Mouse (Mus musculus): Measurements from ENCODE around the gene 4921524J17Rik. TPM values are rescaled to one million over a fixed set of nuclear protein-coding genes. Genes with fewer than 3 reads are reported as not detected.

Gene 4921524J17Rik
- total RNA-seq (2021) = 10 to 100 TPM; 18.1 to 19.4 TPM
- long read RNA-seq, experiment 1, transcript 4921524J17Rik-201 (4 exons, 1,587 nt) = major isoform, 30 of 30 reads
- long read RNA-seq, experiment 1, partial matches to known transcripts = 0 of 30 reads
- long read RNA-seq, experiment 1, other reads (novel, unspliced or antisense) = 0 of 30 reads
- long read RNA-seq, experiment 2, transcript 4921524J17Rik-201 (4 exons, 1,587 nt) = major isoform, 9 of 10 reads
- long read RNA-seq, experiment 2, partial matches to known transcripts = 1 of 10 reads
- long read RNA-seq, experiment 2, other reads (novel, unspliced or antisense) = 0 of 10 reads

DNA sequence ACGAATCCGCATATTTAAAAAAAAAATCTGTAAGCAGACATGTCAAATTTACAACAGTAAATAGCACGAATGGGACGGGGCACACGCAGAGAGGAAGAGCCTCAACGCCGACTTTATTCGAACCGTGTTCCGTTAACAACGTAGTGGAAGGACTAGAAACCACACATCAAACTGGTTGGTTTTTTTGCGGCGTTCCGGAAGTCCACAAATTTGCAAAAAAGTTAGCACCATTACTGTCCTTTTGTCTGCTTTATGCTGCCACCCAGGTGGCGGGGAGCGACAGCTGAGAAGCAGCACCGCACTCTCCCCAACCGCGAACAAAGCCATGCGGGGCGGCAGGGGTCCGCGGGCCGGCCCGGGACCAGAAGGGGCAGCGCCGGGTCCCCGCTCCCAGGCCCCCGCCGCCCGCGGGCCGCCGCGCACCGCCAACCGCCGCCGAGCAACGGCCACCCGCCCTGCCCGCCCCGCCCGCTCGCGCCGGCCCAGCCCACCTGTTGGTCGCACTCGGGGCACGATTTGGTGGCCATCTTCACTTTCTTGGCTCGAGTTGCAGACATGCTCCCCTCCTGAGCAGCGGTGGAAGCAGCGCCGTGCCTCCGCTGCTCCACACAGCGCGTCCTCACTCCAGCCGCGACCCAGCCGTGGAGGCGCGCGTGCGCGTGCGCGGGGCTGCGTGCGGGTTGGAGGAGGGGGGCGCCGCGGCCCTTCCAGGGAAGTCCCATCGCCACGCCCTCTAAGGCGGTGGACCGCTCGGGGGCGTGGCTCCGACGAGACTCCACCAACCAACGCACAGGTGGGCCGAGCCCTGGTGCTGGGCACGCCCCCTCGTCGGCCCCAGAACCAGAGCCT, at the start of gene 4921524J17Rik:
Gene 4921524J17Rik, minus strand, starts transcription at position 666 of the 849 bp plus-strand sequence.
- DNase-seq = peak; percentile 95 to 98

DNA sequence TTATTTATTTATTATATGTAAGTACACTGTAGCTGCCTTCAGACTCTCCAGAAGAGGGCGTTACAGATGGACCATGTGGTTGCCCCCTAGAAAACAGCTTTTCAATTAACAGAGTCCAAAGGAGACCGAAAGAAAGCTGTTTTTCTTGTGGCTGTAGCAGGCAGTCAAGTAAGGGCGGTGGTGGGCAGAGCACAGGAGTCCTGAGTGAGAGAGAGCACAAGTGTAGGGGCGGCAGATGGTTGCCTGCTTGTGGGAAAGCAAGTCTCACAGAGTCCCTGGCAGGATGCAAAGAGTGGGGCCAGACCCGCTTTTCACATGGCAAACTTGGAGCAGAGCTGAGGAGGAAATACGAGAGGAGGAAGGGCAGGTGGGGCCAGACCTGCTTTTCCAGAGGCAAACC, 49.8 kb upstream of the 4921524J17Rik start:
- no peak for DNase-seq

DNA sequence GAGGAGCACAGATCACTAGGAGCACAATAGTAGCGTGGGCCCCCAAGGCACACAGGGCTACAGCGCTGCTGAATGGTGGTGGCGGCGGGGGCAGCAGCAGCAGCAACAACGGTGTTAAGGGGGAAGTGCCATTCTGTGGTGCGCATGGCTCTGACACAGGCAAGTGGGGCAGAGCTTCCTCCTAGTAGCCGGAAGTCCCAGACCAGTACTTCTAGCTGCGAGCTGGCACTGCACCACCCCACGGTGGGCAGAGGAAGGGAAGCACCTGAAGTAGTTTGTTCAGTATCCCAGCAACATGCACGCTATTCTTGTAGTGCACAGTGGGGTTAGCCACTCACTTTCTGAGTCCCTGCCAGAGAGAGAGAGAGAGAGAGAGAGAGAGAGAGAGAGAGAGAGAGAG, 49.3 kb upstream of the 4921524J17Rik start:
- DNase-seq = peak; percentile 29 to 39

DNA sequence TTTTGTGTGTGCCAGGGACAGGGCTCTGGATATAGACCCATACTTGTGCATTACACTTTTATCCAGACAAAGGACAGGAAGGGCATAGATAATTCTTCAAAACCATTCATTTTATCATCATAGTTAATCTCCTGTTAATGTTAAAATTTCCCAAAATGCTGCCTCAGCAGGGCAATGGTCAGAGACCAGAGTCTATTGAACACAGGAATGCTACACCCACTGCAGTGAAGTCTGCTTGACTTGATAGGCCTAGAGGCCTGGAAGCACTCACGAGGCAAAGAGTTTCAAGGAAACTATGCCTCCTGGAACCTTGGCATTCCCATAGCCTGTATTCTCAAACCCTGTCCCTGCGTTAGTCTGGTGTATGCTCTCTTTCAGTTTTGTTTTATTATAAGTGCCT, 47.1 kb upstream of the 4921524J17Rik start:
- DNase-seq = no peak

DNA sequence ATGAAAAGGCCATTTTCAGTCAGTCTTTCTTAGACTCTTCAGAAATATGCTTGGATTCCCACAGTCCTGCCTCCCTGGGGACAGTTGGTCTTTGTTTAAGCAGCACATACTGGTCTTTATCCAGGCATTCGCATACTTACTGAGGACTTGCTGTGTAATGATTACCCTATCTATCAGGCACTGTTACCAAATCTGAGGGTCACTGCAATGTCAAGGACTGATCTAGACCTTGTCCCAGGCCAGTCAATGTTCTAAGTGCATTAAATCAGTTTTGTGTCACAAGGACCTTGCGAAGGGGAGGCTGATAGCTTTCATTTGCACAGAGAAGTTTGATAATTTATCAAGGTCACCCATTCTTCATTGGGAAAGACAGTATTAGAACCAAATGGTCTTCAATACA, 45.8 kb upstream of the 4921524J17Rik start:
- no peak for DNase-seq

DNA sequence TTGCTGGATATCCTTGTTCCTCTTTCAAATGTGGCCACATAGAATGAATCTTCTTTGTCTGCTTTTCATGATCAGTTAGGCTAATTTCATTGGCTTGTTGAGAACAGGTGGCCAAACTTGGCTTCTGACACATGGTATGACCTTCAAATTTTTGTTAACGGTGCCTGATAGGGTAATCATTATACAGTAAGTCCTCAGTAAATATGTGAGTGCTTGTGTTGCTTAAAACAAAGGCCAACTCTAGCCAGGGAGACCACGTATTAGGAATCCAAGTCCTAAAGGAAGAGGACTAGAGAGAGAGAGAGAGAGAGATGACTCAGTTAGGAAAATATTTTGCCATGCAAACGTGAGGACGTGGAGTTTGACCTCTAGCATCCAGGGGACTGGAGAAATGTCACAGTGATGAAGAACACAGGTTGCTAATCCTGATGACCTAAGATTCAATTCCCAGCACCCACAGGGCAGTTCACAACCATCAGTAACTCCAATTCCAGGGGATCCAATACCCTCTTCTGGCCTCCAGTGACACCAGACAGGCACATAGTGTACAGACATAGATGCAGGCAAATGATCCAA, 44.4 kb upstream of the 4921524J17Rik start:
- no peak for DNase-seq

DNA sequence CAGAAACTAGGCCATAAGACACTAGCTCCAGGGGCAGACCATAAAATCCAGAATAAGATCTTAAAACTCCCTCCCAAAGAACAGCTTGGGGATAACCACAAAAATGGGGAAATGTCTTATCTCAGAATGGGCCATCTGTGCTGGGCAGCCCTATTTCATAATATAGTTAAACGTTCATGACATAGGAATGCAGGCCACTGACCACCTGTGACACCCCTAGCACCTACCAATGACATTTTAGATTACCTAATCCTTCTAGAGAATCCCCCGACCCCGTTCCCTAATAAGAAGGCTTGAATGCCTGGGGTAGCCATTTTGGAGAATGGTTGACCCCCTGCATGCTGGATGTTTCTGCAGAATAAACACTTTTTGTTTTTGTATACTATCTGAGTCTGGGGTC, 42.3 kb upstream of the 4921524J17Rik start:
- DNase-seq = no peak

DNA sequence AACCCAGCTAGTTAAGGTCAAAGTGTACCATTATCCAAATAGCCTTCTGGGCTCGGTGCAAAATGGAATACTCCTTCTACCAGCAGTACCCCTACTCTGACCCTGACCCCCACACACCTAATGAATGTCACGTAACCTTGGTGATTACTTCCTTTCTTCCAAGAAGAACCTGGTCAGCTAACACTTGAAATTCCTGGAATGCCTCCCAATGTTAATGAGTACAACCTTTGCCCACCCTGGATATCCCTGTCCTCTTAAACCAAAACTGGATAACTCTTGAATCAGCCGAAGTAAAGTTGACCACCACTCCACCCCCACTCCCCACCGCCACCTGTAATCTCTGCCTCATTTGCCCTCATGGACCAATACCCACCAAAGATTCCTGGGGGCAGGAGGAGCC, 40.6 kb upstream of the 4921524J17Rik start:
- no peak for DNase-seq

DNA sequence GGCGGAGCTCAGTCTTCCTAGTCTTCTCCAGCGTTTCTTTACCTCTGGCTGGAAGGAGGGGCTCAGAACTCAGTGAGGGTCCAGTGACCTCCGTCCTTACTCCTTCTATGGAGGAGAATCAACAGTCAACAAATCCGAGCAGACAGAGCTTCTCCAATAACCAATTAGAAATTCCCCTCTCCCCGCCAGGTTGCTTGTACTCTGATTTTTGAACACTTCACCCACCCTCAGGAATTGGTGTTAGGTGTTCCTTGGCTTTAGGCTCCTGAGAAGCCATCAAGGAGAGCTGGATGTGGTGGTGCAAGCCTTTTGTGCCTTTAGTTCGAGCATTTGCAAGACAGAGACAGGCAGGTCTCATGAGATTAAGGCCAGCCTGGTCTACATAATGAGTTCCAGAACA, 40.2 kb upstream of the 4921524J17Rik start:
- DNase-seq = no peak

DNA sequence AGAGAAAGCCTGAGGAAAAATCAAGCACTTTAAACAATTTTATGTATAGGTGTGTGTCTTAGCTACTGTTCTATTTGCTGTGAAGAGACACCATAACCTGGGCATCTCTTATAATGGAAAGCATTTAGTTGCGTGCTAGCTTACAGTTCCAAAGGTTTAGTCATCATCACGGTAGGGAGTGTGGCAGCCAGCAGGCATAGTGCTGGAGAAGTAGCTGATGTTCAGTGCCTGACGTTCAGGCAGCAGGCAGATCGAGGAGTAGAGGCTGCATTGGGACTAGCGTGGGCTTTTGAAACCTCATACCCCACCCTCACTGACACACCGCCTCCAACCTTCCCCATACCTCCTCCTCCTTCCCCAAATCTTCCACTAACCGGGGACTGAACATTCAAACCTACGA, 38.1 kb upstream of the 4921524J17Rik start:
- no peak for DNase-seq

DNA sequence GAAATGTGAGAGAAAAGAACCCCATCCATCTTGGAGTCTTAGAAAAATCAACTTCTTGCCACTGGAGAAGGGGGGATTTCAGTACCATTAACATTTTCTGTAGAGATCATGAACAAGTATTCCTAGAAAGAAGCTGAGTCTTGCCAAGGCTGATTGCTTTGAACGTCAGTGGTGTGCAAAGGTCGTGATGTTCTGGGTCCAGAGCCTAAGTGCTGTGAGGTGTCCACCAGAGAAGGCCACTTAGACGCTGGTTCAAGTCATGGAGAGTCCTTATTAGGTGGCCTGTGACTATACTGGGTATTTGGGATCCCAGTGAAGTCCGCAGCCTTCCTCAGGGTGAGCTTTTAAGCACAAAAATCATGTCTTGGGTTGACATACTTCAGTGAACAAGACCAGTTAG, 33.4 kb upstream of the 4921524J17Rik start:
- DNase-seq = no peak

DNA sequence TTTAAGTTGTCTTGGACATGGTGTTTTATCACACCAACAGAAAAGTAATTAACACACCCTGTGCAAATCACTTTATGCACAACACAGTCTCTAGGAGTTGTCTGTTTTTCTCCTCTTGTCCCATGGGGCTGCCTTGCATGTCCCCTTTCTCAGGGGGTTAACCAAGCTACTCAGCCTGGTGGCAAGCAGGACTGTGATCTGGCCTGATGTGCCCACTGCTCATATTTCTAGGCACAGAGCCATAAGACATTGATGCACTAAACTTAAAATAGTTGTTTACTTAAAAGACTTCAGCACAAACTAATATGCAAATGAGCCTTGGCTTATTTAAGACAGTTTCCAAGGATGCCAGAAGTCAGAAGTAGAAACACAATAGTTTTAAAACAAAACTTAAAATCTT, 31.7 kb upstream of the 4921524J17Rik start:
- no peak for DNase-seq

DNA sequence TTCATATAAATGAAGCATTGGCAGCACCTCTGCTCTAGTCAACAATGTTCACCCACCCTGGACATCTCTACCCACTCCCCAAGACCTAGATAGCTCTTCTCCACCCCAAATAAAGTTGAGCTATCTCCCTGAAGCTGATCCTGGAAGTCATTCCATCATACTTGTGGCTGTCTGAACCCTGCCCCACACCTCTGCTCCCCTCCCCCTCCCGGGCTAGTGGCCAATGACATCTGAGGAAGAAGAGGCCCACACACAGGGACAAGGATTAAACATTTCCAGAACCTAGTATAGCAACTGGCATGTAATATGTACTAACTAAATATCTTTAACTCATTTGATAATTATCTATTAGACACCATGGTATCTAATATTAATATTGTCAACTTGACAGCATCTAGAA, 29.8 kb upstream of the 4921524J17Rik start:
- no peak for DNase-seq

DNA sequence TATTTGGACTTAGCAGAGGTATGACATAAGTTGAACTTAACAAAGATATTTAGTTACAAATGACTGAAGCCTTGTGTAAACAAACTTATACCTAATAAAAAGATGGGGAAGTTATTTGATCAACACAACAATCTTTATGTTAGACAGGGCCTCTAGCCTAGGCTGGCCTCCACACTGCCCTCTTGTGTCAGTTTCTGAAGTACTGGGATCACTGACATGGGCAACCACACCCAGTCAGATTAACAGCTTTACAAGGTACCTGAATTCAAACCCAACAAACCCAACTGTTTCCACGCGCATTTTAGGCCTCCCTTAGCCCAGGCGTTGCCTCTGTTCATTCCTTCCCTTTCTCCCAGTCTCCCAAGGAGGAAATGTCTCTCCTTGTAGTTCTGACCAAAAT, 28.7 kb upstream of the 4921524J17Rik start:
- DNase-seq = peak in 1 of 2 experiments; percentile 22

DNA sequence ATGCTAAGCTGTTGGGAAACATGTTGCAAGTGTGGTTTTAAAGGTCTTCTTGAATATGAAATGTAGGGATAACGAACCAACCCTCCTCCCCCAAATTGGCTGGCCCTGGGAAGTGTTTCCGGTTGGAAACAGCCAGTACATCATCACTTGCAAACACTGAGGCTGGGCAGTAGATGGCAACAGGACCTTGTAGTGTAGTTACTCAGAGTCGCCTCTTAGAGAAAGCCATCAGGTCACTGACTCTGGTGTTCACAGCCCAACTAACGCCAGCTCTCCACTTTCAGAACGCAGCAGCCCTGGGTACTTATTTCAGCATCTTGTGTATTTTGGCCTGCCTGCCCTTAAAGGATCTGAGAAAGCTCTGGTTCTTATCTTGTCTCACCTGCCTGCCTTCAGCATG, 28.2 kb upstream of the 4921524J17Rik start:
- peak; percentile 12 to 21 for DNase-seq

DNA sequence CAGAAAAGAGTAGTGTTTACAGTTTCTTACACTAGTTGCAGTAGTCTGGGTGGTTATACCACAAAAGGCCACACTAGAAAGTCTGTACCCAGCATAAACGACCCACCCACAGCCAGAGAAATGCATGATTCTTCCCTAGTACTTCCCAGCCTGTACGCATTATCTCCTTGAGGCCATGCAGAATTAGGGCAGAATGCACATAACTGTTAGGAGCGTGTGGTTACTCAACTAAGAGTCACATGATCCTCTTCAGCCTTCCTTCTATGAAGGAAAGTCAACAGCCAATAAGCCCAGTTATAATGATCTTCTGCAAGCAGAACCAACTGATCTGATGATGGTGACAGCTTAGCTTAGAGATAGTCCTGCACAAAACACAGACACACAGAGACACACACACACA, 26.9 kb upstream of the 4921524J17Rik start:
- no peak for DNase-seq

DNA sequence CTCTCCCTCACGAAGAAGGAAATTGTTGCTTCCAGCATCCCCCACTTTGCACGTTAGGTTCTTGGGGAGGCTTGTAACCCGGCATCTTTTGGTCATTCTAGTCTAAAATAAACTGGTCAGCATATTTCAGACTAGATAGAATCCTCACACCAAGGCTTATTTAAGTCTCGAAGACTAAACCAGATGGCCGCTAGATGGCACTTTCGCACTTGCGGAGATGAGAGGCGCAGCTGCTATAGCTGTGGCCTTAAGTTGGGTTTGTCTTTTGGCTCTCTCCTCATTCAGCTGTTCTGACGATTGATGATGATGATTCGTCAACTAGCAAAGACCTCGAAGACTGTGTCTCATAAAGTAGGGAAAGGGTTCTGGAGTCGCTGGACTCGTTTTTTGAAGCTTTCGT, 23.9 kb upstream of the 4921524J17Rik start:
- peak; percentile 55 to 78 for DNase-seq

DNA sequence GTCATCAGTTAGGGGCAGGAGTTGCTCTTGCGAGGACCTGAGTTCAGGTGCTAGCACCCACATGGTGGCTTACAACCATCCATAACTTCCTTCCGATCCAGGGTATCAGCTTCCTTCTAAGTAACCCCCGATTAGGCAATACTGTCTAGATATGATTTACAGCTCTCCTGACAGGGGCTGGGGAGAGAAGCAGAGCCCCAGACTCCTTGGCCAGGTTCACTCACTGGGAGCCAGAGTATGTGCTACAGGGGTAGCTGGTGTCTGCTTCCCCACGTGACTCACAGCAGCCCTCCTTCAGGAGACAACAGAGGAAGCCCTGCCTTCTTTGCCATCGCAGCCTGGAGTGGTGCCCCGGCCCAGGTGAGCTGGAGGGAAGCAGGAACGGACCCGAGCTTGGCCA, 22.1 kb upstream of the 4921524J17Rik start:
- no peak for DNase-seq

DNA sequence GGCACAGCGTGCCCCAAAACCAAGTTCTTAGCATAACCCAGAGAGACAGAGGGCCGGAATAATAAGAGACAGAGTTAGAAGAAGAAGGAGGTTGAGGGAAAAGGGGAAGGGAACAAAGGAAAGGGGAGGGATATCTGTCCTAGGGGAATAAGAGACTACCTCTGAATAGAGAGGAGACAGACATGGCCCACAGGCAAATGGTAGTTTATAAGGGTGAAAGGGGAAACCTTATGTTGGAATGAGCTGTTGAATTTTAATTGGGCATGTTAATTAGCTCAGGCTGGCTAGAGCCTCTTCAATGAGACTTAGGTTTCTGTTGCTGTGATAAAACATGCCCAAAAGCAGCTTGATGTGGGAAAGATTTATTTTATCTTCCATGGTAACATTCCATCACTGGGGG, 20.6 kb upstream of the 4921524J17Rik start:
- DNase-seq = no peak

DNA sequence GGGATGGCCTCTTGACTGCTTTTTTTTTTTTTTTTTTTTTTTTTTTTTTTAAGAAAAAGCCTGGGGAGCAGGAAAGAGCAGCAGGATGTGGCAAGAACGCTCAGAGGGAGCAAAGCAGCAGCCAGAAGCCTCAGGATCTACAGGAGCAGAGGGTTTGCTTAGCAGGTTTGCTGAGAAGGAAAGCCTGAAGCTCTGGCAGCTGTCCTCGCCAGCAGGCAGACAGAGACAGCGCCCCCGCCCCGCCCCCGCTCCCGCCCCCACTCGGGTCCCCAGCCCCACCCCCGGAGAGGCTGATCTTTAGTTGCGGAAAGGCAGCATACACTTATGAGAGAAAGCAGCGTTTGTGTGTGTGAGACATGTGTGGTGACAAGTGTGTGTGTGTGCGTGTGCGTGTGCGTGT, 19.7 kb upstream of the 4921524J17Rik start:
- no peak for DNase-seq

DNA sequence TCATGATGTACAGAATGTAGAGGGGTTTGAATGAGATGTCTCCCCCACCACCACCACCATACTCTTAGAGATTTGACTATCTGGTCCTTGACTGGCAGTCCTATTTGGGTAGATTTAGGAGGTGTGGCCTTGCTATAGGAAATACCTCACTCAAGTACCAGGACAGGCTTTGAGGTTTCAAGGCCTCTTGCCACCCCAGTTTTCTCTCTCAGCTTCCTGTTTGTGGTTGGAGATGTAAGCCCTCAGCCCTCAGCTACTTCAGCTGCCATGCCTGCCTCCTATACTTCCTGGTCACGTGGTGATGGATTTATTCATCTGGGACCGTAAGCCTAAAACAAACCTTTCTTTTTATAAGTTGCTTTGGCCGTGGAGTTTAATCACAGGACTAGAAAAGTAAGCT, 17.7 kb upstream of the 4921524J17Rik start:
- DNase-seq = no peak

DNA sequence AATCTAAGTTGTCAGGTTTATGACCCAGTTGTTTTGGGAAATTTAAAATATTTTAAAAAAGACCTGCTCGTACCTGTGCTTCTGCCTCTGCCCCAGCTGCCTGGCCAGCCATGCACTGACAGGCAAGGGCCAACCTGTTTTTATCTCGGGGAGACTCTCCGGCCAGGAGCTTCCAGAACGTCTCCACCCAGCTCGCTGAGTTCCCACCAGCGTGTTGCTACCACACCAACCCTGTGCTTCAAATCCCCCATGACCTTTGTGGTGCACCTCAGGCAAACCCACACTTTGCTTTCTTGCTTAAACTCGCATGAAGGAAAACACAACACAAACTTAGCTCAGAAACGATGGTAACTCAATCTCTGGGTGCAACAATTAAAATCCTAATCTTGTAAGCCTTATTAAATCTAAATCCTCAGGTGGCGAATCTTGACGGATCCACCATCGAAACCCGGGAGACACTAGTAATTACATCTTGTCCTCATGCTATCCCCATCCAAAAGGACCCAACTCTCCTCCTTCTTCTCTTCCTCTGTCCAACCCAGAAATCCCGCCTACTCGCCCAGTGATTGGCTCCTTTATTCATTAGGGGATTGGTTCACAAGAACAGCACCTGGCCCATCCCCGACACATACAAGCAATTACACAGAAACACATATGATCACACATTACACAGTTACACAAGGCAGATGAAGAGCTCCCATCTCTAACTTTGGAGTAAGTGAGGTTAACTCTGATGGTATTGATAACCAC, 13.5 kb upstream of the 4921524J17Rik start:
- DNase-seq = no peak

DNA sequence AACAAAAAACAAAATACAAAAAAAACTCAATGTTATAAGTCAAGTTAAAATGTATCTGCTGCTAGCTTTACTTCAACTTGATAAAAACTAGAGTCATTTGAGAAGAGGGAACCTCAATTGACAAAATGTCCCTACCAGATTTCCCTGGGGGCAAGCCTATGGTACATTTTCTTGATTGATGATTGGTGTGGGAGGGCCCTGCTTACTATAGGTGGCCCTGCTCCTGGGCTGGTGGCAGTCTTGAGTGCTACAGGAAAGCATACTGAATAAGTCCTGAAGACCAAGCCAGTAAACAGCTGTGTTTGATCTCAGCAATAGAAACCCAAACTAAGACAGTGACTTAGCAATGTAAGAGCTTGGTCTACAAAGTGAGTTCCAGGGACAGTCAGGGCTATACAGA, 11.5 kb upstream of the 4921524J17Rik start:
- no peak for DNase-seq
